Mouse (Mus musculus): ENCODE results near the gene Platr17.
"Not testable (repeated sequence)": the region's sequence is repeated elsewhere in the genome, so short reads cannot be mapped to it uniquely, and the experiment has no call there.

Platr17 gene

GRCm38 (mm10) chr17:33940206-33940805 lies 35.4 kb downstream of the Platr17 start, which contains the start of the genes Pfdn6 and Wdr46:
TSS of gene Pfdn6 (minus strand) at chr17:33940343.
TSS of gene Wdr46 (plus strand) at chr17:33940660.
- DNase-seq (ENCODE audit: low spot score in 2 of 2) = peak; percentile 64 to 90

- no peak for DNase-seq (ENCODE audit: low spot score in 2 of 2)
Observed at GRCm38 (mm10) chr17:33940981-33941380, 36.0 kb downstream of the Platr17 start.

DNA sequence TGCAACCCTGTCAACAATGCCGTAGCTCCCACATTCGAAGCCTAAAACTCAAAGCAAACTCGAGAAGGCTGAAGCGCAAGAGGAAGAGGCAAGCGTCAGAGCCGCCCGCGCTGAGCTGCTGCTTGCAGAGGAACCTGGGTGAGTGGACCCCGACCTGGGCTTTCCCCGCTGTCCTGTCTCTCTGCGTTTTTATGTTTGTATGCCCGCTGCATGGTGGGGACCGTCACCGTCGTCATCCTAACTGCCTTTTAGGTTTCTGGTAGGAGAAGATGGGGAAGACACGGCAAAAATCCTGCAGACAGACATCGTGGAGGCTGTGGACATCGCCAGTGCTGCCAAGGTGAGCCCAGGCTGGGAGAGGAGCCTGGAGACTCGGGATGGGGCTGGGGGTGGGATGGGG lies 36.4 kb downstream of the Platr17 start:
- DNase-seq (ENCODE audit: low spot score in 2 of 2) = no peak

DNA sequence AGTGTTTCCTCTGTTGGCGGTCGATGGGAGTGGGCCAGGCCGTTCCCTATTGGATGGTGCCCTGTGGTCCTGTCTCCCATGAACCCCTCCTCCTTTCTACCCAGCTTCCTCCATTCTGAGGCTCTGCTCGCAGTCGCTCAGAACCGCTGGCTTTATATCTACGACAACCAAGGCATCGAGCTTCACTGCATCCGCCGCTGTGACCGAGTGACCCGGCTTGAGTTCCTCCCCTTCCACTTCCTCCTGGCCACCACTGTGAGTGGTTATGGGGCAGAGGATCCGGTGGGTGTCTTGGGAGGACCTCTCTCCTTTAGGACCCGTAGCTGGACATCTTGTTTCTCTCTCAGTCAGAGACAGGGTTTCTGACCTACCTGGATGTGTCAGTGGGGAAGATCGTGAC lies 38.5 kb downstream of the Platr17 start:
- DNase-seq (ENCODE audit: low spot score in 2 of 2) = no peak

DNA sequence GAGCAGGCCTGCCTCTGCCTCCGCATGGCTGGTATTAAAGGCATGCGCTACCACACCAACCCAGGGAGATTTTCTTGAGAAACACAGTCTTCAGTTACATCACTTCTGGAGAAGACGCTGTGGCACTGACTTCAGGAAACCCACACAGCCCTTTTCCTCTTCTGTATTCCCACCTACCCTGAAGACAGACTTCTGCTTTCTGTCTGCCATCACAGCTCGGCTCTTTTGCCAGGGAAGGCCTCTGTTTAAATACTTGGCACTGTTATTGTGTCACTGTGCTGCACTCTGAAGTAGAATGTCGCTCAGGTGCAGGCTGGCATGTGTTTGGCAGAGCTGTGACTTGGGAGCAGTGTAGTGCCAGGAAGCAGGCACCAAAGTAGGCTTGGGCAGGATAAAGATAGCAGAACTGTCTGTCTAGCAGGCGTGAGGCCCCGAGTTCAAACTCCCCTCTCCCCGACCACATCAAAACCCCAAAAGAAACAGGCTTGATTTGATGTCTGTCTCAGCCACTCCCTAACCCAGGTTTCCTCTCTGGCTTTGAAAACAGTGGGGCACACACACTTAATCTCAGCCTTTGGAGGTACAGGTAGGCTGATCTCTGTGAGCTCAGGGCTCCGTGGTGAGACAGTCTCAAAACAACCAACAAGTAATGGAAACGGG lies 42.6 kb downstream of the Platr17 start:
- no peak for DNase-seq (ENCODE audit: low spot score in 2 of 2)

- DNase-seq (ENCODE audit: low spot score in 2 of 2) = no peak
Observed at GRCm38 (mm10) chr17:33948090-33948904, 43.4 kb downstream of the Platr17 start.

GRCm38 (mm10) chr17:33948905-33949537 lies 44.1 kb downstream of the Platr17 start:
- no peak for DNase-seq (ENCODE audit: low spot score in 2 of 2)

- no peak for DNase-seq (ENCODE audit: low spot score in 2 of 2)
Observed at GRCm38 (mm10) chr17:33950131-33950625, 45.2 kb downstream of the Platr17 start.

DNA sequence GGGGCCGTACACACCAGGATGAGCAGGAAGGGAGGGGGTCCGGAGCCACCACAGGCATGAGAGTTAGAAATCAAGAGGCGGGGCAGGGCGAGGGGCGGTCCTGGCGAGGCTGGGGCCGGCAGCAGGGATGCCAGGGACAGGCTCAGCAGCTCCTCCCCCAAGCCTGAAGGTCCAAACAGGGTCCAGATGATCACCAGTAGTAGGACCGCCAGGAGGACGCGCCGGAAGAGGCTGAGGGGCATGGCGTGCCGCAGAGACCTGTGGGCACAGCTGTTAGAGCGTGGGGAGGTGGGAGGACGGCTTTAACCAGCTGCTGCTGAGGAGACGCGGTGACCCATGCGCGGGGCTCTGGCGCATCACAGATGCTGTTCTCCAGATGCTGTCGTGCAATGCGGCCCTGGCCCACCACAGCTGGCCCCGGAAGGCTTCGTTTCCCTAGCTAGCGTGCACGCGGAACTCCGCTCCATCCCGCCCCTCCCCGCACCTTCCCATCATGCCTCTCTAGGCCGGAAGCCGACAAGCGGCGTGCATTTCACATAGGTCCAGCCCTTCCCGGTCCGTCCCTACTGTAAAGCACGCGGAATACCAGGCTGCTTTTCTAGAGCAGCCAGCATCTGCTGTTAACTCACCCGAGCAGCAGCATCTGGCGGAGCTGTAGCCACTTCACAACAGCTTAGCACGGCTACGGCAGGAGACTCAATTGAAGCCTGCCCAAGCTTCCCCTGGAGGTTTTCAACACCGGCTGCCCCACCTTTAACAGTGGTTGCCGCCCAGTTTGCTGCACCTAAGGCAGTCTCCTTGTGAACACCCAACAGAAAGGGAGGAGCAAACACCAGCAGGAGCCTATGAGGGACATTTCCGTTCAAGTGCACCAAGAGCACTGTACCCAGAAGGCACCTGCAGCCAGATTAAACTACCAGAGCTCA lies 46.3 kb downstream of the Platr17 start, which contains the start of gene B3galt4:
Gene B3galt4 (minus strand): TSS at position 468 of the 926 bp plus-strand sequence.
- peak in 1 of 2 experiments; percentile 72 for DNase-seq (ENCODE audit: low spot score in 2 of 2)

GRCm38 (mm10) chr17:33952015-33952414 lies 47.1 kb downstream of the Platr17 start:
- DNase-seq (ENCODE audit: low spot score in 2 of 2) = not testable (repeated sequence)

GRCm38 (mm10) chr17:33952879-33953278 lies 47.9 kb downstream of the Platr17 start:
- no peak for DNase-seq (ENCODE audit: low spot score in 2 of 2)

DNA sequence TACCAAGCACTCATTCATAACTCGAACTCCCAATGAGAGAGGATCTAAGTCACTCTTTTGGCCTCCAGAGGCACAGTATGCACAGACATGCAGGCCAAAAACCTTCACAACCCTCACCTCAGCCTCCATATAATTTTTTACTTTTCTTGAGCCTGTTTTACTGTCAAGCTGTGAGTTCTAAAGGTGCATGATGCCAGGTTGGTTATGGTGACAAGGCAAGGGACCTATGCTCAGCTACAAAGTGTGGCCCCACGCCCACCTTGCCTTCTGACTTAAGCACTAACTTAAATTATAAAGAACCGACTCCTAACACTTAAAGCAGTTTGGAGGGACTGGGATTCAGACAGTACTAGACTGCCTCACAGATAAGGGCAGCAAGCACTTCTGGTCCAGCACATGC lies 48.4 kb downstream of the Platr17 start:
- DNase-seq (ENCODE audit: low spot score in 2 of 2) = no peak

DNA sequence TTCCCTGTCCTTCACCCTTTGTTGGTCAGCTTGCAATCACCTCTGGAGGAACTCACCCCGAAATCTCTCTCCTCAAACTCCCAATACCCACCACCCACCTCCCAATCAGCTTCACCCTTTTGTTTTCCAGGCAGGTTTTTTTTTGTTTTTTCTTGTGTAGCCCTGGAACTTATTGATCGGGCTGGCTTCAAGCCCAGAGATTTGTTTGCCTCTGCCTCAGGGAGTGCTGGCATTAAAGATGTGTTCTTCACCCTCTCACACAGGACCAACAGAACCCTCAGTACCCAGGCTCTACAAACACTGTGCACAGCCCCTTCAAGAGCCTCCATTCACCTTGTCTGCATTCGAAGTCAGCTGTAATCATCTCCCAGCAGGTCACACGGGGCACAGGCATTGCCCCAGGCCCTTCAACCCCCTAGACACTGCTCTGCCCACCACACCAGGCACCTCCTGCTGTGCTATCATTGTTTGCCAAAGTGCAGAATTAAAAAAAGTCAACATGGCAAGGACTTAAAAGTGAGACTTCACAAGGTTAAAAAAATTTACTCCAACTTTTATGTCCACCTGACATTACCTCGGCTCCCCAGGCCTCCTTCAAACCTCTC lies 49.1 kb downstream of the Platr17 start:
- no peak for DNase-seq (ENCODE audit: low spot score in 2 of 2)

- no peak for DNase-seq (ENCODE audit: low spot score in 2 of 2)
Observed at GRCm38 (mm10) chr17:33954646-33955554, 50.0 kb downstream of the Platr17 start.

DNA sequence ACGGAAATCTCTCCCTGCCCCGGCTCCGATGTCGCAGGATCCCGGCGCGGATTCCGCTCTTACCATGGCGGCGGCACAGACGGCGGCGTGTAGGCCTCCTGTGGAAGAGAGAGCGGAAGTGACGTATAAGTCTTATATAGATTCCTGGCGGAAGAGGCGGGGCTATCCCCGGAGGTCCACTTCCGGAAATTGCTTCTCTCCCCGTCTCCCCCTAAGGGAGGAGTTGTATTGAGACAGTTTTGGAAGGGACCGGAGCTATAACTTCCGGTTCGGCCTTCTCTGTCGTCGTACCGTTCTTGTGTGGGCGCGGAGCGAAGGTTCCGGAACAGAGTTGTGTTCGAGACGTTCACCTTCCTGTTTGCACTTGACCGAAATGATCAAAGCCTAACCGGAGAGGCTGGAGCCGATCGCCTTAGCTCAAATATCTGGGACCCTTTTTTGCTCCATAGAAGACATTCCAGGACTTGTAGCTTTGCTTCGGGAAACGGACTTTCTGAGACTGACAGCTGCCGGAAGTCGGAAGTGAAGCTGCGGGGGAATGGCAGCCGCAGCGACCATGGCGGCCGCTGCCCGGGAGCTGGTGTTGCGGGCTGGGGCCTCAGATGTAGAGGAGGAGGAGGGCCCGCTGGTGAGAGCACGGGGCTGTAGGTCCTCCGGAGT lies 50.8 kb downstream of the Platr17 start, which contains the start of the genes Vps52 and Rps18:
Gene Vps52 (plus strand): TSS at position 258 of the 660 bp plus-strand sequence.
Gene Rps18 (minus strand): TSS at position 447 of the 660 bp plus-strand sequence.
- peak; percentile 97 to 99 for DNase-seq (ENCODE audit: low spot score in 2 of 2)
